Mouse (Mus musculus) lung, postnatal 4 days (tissue): ENCODE results near the gene Gnas.
"Not testable (repeated sequence)": the region's sequence is repeated elsewhere in the genome, so short reads cannot be mapped to it uniquely, and the experiment has no call there.

ENCODE experiments used
- DNase-seq, 2 experiments: peaks; one replicate each; pipeline ENCODE4 v3.0.0; 2021

The Gnas gene

GRCm38 (mm10) chr2:174295175-174295899, 11.2 kb downstream of the Gnas start:
- peak; percentile 83 to 90 for DNase-seq

DNA sequence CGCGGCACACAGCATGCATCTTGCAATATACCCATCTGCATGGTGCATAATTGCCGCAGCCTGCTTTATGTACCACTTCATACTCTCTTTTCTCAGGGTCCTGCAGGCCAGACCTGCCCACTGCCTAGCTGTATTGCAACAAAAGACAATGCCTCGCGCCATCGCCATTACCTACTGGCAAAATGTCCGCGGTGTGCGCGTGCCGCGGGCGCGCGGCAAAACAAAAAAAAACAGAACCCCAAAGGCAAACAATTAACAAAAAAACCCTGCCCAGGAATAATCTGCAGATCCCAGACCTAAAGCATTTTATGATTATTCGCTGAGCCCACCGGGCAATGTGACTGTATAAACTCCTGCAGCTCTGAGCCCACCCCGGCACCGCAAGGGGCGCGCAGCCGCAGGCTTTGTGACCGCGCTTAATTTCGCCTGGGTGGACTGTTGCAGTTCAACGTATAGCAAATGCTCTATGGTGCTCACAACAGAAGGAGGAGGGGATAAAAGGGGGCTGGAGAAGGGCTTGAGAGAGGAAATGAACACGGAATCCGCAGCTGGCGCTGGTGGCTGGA, 11.9 kb downstream of the Gnas start:
- DNase-seq: no peak

- DNase-seq: peak in 1 of 2 experiments; percentile 52
Observed at GRCm38 (mm10) chr2:174297086-174297571, 13.0 kb downstream of the Gnas start.

DNA sequence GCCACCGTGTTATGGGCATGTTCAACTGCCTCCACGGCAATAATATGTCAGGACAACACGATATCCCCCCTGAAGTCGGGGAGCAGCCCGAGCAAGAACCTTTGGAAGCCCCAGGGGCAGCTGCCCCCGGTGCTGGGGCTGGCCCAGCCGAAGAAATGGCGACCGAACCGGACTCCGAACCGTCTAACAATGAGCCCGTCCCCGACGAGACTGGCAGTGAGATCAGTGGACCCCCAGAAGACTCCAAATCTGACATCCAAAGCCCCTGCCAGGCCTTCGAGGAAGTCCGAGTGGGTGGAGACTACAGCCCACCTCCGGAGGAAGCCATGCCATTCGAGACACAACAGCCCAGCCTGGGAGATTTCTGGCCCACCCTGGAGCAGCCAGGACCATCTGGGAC, 13.7 kb downstream of the Gnas start:
- DNase-seq: no peak

- no peak for DNase-seq
Observed at GRCm38 (mm10) chr2:174298471-174298870, 14.4 kb downstream of the Gnas start.

DNA sequence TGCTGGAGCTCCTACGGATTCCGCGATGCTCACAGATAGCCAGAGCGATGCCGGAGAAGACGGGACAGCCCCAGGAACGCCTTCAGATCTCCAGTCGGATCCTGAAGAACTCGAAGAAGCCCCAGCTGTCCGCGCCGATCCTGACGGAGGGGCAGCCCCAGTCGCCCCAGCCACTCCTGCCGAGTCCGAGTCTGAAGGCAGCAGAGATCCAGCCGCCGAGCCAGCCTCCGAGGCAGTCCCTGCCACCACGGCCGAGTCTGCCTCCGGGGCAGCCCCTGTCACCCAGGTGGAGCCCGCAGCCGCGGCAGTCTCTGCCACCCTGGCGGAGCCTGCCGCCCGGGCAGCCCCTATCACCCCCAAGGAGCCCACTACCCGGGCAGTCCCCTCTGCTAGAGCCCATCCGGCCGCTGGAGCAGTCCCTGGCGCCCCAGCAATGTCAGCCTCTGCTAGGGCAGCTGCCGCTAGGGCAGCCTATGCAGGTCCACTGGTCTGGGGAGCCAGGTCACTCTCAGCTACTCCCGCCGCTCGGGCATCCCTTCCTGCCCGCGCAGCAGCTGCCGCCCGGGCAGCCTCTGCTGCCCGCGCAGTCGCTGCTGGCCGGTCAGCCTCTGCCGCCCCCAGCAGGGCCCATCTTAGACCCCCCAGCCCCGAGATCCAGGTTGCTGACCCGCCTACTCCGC, 15.1 kb downstream of the Gnas start:
- no peak for DNase-seq

GRCm38 (mm10) chr2:174299771-174300160, 15.6 kb downstream of the Gnas start:
- DNase-seq: no peak

DNA sequence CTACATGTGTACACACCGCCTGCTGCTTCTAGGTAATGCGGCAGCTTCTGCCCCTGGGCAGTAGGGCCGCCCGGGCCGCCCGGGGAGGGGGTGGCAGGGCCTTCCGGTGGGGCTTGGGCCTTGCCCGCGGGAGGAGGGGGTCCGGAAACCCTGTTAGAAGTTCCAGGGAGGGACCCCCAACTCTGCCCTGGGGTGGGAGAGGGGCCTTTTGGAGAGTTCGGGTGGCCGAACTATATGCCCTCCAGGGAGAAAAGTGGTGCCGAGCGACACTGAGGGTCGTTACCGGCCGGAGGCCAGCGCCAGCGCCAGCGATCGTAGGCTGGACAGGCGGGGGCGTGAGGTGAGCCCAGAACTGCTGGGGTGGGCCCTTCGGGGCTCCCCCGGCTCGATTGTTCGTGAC, 16.1 kb downstream of the Gnas start:
- no peak for DNase-seq

DNA sequence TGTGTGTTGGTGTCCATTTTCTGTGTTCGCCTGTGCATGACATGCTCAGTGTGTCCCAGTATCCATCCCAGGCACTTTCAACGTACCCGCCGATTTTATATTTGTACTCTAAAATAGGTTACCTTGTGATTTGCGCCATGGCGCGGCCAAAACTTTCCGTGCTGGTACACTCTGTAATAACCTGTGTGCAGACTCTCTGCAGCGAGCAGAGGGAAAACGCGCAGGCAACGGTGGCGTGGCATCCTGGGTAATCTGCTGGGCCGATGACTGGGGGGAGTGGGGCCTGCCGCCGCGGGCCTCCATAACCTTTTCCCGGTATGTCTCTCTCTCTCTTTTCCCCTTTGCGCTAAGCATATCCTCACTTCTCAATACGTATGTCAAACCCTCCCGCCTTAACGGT, 16.5 kb downstream of the Gnas start:
- DNase-seq: no peak

DNA sequence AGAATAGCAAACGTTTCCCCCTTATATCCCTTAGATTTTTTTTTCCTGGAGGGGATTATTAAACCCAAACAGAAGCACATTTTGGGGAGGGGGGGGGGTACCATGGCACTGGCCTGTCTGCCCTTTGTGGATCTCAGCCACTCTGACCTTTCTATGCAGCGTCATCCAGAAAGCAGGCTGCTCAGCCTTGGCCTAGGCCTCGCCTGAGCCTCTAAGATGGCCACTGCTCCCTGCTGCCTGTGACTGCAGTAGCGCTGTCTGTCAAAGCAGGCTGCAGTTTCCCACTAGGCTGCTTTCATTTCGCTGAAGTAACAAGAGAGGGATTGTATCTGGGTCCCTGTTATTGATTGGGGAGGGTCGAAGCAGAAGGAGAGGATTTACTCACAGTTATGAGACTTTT, 18.4 kb downstream of the Gnas start:
- no peak for DNase-seq

DNA sequence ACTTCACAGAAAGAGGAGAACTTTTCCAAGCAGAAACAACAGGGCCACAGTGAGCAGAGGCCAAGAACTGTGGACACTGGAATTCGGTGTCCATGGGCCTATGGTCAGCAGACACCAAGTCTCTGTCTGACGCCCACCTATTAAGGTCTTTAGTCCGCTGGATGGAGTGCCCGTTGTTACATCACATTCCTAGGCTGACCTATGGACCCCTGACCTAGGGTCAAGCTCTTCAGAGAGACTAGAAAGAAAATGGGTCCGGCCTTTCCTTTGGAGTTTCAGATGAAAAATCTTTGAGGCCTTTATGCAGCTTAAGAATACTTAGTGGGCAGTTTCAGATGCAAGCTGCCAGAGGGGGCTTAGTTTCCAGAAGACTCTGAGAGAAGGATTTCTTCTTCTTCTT, 21.5 kb downstream of the Gnas start:
- DNase-seq: no peak

DNA sequence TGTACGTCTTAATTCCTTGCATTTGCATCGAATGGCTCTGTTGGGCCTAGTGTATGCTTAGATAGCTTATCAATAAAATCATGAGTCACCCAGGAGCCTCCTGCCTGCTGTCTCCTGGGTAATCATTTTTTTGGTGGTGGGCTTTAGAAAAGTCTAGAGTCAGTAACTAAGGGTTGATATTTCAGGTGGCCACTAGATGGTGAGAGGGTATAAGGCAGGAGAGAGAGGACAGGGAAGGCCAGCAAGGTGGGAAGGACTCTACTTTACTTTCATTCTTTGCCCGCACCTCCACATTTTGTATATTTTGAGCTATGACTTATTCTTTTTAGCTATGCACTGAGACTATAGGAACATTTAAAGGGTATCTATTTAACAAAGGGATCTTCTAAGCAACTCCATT, 23.8 kb downstream of the Gnas start:
- no peak for DNase-seq

- DNase-seq: peak; percentile 46 to 66
Observed at GRCm38 (mm10) chr2:174310913-174311514, 26.9 kb downstream of the Gnas start.

GRCm38 (mm10) chr2:174311613-174312012, 27.5 kb downstream of the Gnas start:
- DNase-seq: no peak

GRCm38 (mm10) chr2:174312118-174312647, 28.1 kb downstream of the Gnas start:
- peak; percentile 70 to 85 for DNase-seq

DNA sequence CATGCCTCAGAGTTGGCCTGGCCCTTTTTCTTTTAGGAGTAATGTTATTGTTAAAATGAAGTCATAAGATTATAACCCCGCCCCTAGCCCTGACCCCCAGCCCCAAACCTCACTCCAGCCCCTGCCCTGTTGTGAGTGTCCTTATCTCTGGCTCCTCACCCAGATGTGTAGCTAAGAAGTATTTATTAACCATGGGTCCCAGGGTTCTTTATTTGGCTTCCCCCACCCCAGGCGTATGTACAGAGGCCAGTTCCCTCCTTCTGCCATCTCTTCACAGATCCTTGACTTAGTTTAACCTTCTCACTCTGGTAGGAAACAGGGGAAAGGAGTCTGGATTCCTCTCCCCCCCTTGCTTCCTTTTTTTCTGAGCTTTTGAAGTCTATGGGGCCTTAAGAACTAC, 28.5 kb downstream of the Gnas start:
- DNase-seq: no peak

- DNase-seq: not testable (repeated sequence)
Observed at GRCm38 (mm10) chr2:174315445-174315844, 31.3 kb downstream of the Gnas start.

GRCm38 (mm10) chr2:174316661-174317060, 32.5 kb downstream of the Gnas start:
- no peak for DNase-seq

DNA sequence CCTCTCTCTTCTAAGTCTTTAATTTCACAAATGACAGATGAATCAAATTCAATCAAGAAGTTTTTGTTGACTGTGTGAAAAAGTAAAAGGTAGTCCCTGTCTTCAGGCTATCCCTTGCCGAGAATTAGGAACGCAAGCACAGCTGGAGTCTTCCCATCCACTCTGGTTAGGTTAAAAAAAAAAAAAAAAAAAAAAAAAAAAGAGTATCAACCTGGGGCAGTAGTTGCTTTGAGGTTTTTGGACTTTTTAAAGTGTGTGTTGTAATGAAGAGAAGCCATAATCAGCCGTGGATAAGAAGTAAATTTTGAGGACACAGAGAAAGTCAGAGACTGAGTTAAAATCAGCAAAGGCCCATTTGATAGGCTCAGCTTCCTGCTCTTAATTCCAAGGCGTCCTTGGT, 41.9 kb downstream of the Gnas start:
- DNase-seq: no peak

- DNase-seq: no peak
Observed at GRCm38 (mm10) chr2:174326481-174326880, 42.4 kb downstream of the Gnas start.

DNA sequence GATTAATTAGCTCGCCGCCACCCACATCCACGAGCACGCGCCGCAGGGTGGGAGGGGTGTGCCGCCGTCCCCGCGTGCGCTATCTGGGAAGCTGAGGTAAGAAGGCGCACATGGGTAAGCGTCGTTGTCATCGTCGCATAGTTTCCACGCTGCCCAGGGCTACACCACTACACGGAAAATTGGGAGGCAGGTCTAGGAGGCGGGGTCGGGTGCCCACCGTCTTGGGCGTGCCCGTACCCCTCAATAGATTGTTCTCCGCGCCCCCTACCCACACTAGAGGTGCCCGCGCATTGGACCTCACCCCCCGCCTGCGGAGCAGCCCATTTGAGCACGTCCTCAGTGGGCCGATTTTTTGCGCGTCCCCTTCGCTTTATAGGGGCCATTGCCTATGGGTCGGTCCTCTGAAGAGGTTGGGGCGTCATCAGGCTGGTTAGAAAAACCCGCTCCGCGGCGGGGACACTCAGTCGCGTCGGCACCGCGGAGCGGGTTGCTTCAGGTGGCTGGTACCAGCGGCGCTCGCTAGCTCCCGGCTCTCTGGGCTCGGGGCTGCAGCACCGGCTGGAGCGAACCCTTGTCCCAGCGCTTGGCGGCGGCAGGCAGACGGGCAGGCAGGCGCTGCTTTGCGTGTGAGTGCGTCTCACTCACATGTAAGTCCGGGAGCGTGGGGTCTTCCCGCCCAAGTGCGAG, 43.3 kb downstream of the Gnas start:
- DNase-seq: peak; percentile 82 to 87

- DNase-seq: peak in 1 of 2 experiments; percentile 46
Observed at GRCm38 (mm10) chr2:174328358-174328905, 44.3 kb downstream of the Gnas start.
